Mouse (Mus musculus) stomach, embryonic 14.5 days (tissue): Measurements from ENCODE around the gene L2hgdh. TPM values are rescaled to one million over a fixed set of nuclear protein-coding genes. Genes with fewer than 3 reads are reported as not detected.

Source experiments
- ATAC-seq: fragments of 200-750 bp; cut with Nextera tagmentation; 2 replicates; pipeline ENCODE4 v1.8.0; 2017; ENCODE audit warnings: low read depth, moderate TSS enrichment; ENCODE audit not compliant: insufficient number of reproducible peaks, insufficient read depth, low FRiP score
- H3K27ac ChIP-seq: fragments of 300-500 bp; sonication (generic); 2 replicates; pipeline ENCODE4 v1.5.1; 2014; ENCODE audit warnings: mild to moderate bottlenecking, low read length, moderate library complexity, mixed read lengths
- H3K27me3 ChIP-seq: fragments of 300-500 bp; sonication (generic); 2 replicates; pipeline ENCODE4 v1.6.1; 2014; ENCODE audit warnings: low read length, control low read depth, mixed read lengths; ENCODE audit not compliant: control insufficient read depth, insufficient read depth
- H3K36me3 ChIP-seq: fragments of 300-500 bp; sonication (generic); 2 replicates; pipeline ENCODE4 v1.6.1; 2014; ENCODE audit warnings: mild to moderate bottlenecking, control low read depth, low read length, moderate library complexity, mixed read lengths; ENCODE audit not compliant: control insufficient read depth, insufficient read depth
- H3K4me1 ChIP-seq: fragments of 300-500 bp; sonication (generic); 2 replicates; pipeline ENCODE4 v1.6.1; 2014; ENCODE audit warnings: low read length, control low read depth, mixed read lengths; ENCODE audit not compliant: control insufficient read depth, insufficient read depth
- H3K4me2 ChIP-seq: fragments of 300-500 bp; sonication (generic); replicated peaks from 2 replicates; pipeline ENCODE4 v1.6.1; 2014; ENCODE audit warnings: low read depth, low read length, control low read depth
- H3K4me3 ChIP-seq: fragments of 300-500 bp; sonication (generic); 2 replicates; pipeline ENCODE4 v1.5.1; 2014; ENCODE audit warnings: low read depth, low read length, control low read depth
- H3K9ac ChIP-seq: fragments of 300-500 bp; sonication (generic); replicated peaks from 2 replicates; pipeline ENCODE4 v1.6.1; 2014; ENCODE audit warnings: low read depth, mild to moderate bottlenecking, control low read depth, low read length, moderate library complexity, mixed read lengths
- H3K9me3 ChIP-seq: fragments of 300-500 bp; sonication (generic); 2 replicates; pipeline ENCODE4 v1.6.1; 2016; ENCODE audit warnings: low read depth, low read length, control low read depth; ENCODE audit not compliant: control insufficient read depth
- WGBS: fragments of 180-500 bp; shearing (Covaris S2); extraction: QIAGEN DNeasy Blood & Tissue Kit; methylation state at CpG from one replicate; pipeline ENCODE4 v1.1.7; 2014; 5-methylcytosine and 5-hydroxymethylcytosine counted together
- polyA plus RNA-seq: library from polyadenylated mRNA; unstranded; fragments of >200 nt; fragmentation: Nextera tagmentation; extraction: Ambion mirVana; gene quantifications from 2 replicates; pipeline ENCODE4 v1.2.1, GENCODE M21; 2014

L2hgdh gene
- polyA plus RNA-seq, 1 experiment from 2014 or later, result 18.3 TPM

DNA sequence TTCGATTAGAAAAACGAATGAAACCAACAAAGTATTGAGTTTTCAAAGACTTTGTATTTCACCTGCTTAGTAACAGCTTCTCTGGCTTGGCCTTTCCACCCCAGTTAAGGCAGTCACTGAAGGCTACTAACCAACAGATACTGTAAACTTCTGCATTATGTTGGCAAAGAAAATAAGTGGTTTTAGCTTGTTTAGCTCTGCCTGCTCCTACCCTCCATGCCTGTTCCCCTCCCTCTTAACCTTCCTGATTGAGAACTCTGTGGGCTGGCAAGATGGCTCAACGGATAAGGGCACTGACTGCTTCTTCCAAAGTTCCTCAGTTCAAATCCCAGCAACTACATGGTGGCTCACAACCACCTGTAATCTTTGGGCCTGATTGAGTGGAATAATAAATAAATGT lies 9.2 kb upstream of the L2hgdh start:
- H3K27ac ChIP-seq, result no peak overlapping the region
- no peaks in the 10 kb centered on the region for H3K9me3 ChIP-seq
- 71% methylated on average over 3 of the region's 3 CpGs for WGBS
- H3K4me1 ChIP-seq, result no peaks in the 10 kb centered on the region
- H3K4me3 ChIP-seq, result no peak overlapping the region
- no peak overlapping the region for H3K9ac ChIP-seq
- H3K4me2 ChIP-seq, result no peak overlapping the region
- H3K36me3 ChIP-seq, result no peaks in the 10 kb centered on the region
- no peak for ATAC-seq
- no peaks in the 10 kb centered on the region for H3K27me3 ChIP-seq

GRCm38 (mm10) chr12:69733518-69733917 lies 8.8 kb upstream of the L2hgdh start:
- H3K36me3 ChIP-seq, result no peaks in the 10 kb centered on the region
- H3K4me3 ChIP-seq, result no peak overlapping the region
- H3K27ac ChIP-seq, result no peak overlapping the region
- no peaks in the 10 kb centered on the region for H3K9me3 ChIP-seq
- no peak overlapping the region for H3K4me2 ChIP-seq
- WGBS, result 4% methylated on average over 2 of the region's 2 CpGs
- H3K9ac ChIP-seq, result no peak overlapping the region
- no peaks in the 10 kb centered on the region for H3K4me1 ChIP-seq
- ATAC-seq, result no peak
- H3K27me3 ChIP-seq, result no peaks in the 10 kb centered on the region

DNA sequence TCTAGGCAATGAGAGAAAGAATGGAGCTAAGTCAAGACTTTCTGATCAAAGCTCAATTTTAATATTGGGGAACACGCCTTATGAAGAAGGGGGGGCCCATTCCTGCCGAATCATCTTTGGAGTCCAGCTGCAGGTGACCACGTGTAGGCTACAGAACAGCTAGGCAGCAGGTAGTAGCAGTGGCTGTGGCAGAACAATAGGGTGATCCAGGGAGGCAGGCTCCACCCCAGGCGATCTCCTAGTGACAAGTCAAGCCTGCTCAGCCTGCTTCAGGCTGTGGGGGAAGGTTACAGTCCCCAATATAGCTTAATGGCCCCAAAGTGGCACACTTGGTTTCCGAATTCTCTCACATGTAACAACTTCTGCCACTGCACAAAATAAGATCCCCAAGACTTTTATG lies 7.5 kb upstream of the L2hgdh start:
- H3K4me2 ChIP-seq, result no peak overlapping the region
- no peak overlapping the region for H3K4me3 ChIP-seq
- no peak for ATAC-seq
- H3K4me1 ChIP-seq, result no peaks in the 10 kb centered on the region
- no peaks in the 10 kb centered on the region for H3K27me3 ChIP-seq
- H3K36me3 ChIP-seq, result no peaks in the 10 kb centered on the region
- H3K9ac ChIP-seq, result no peak overlapping the region
- 49% methylated on average over 5 of the region's 5 CpGs for WGBS
- no peaks in the 10 kb centered on the region for H3K9me3 ChIP-seq
- H3K27ac ChIP-seq, result no peak overlapping the region

- H3K27me3 ChIP-seq, result no peaks in the 10 kb centered on the region
- no peaks in the 10 kb centered on the region for H3K9me3 ChIP-seq
- no peaks in the 10 kb centered on the region; the same call in 1 of the 2 replicates for H3K36me3 ChIP-seq
- 84% methylated on average over 1 of the region's 1 CpGs for WGBS
- ATAC-seq, result no peak
- no peak overlapping the region for H3K4me3 ChIP-seq
- no peak overlapping the region for H3K4me2 ChIP-seq
- no peak overlapping the region for H3K9ac ChIP-seq
- H3K4me1 ChIP-seq, result no peaks in the 10 kb centered on the region
- no peak overlapping the region for H3K27ac ChIP-seq
Observed at GRCm38 (mm10) chr12:69730306-69730705, 5.6 kb upstream of the L2hgdh start.

GRCm38 (mm10) chr12:69729246-69729645 lies 4.6 kb upstream of the L2hgdh start:
- H3K27me3 ChIP-seq, result no peaks in the 10 kb centered on the region
- no peak overlapping the region for H3K27ac ChIP-seq
- no peak overlapping the region for H3K9ac ChIP-seq
- H3K36me3 ChIP-seq, result no peaks in the 10 kb centered on the region; the same call in 1 of the 2 replicates
- no peak overlapping the region for H3K4me3 ChIP-seq
- ATAC-seq, result no peak
- H3K4me2 ChIP-seq, result no peak overlapping the region
- WGBS, result 84% methylated on average over 1 of the region's 1 CpGs
- H3K4me1 ChIP-seq, result no peaks in the 10 kb centered on the region
- no peaks in the 10 kb centered on the region for H3K9me3 ChIP-seq

DNA sequence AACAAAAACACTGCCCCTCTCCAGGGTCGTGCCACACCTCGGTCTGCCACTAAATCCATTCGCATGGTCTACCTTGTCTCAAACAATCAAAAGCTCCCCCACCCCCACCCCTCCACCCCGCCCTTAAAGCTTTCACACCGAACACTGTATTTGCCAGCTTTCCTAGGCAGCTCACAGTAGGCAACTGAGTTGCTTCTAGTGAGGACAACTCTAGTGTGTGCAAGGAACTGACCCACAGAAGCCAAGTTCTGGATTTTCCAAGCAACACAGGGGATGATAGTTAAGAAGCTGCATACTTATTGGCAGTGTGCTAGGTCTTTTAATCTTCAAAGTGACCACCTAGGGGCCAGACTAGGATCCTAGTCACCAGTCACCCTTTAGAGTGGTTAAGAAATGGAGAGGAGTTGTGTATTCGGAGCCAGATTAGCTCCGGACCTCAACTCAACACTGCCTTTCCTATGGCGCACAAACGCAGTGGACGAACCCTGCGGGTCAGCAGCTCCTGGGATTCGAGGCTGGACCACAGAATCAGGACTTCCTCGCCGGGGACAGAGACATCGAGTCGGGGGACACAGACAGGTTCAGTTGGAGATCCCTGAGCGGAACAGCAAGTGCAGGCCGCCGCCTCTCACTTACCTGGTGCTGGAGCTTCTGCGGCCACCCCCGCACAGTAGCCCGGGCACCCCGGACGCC lies 509 bp downstream of the L2hgdh start:
- no peak overlapping the region for H3K27ac ChIP-seq
- H3K9ac ChIP-seq, result peak overlapping the region; percentile 45
- H3K36me3 ChIP-seq, result no peaks in the 10 kb centered on the region; the same call in 1 of the 2 replicates
- peak overlapping the region; percentile 86 for H3K4me2 ChIP-seq
- peaks cover 8% of the 10 kb centered on the region; the same call in 1 of the 2 replicates for H3K4me1 ChIP-seq
- peaks cover 7% of the 10 kb centered on the region; the same call in 1 of the 2 replicates for H3K9me3 ChIP-seq
- H3K4me3 ChIP-seq, result peak overlapping the region; percentile 75
- 3% methylated on average over 24 of the region's 24 CpGs for WGBS
- ATAC-seq, result no peak; the same call in none of the 2 replicates
- no peaks in the 10 kb centered on the region for H3K27me3 ChIP-seq

GRCm38 (mm10) chr12:69723376-69723775 lies 1.3 kb downstream of the L2hgdh start:
- H3K36me3 ChIP-seq, result no peaks in the 10 kb centered on the region; the same call in 1 of the 2 replicates
- H3K4me2 ChIP-seq, result peak overlapping the region; percentile 86
- H3K4me1 ChIP-seq, result peaks cover 8% of the 10 kb centered on the region; the same call in 1 of the 2 replicates
- H3K27ac ChIP-seq, result no peak overlapping the region
- H3K9ac ChIP-seq, result no peak overlapping the region
- WGBS, result 54% methylated on average over 2 of the region's 2 CpGs
- no peaks in the 10 kb centered on the region for H3K27me3 ChIP-seq
- ATAC-seq, result no peak
- H3K4me3 ChIP-seq, result no peak overlapping the region
- H3K9me3 ChIP-seq, result peaks cover 7% of the 10 kb centered on the region; the same call in 1 of the 2 replicates

GRCm38 (mm10) chr12:69722857-69723256 lies 1.8 kb downstream of the L2hgdh start:
- Histone ChIP-seq H3K9me3 (peaks cover 7% of the 10 kb centered on the region; the same call in 1 of the 2 replicates), H3K4me2 (no peak overlapping the region), H3K4me1 (peaks cover 8% of the 10 kb centered on the region; the same call in 1 of the 2 replicates), H3K9ac (no peak overlapping the region), H3K27me3 (no peaks in the 10 kb centered on the region), H3K4me3 (no peak overlapping the region), H3K27ac (no peak overlapping the region), H3K36me3 (no peaks in the 10 kb centered on the region; the same call in 1 of the 2 replicates)
- WGBS, result 87% methylated on average over 3 of the region's 3 CpGs
- no peak for ATAC-seq

GRCm38 (mm10) chr12:69713628-69714027 lies 11.0 kb downstream of the L2hgdh start:
- no peaks in the 10 kb centered on the region for H3K9me3 ChIP-seq
- no peak overlapping the region for H3K9ac ChIP-seq
- H3K27ac ChIP-seq, result no peak overlapping the region
- H3K4me3 ChIP-seq, result no peak overlapping the region
- H3K27me3 ChIP-seq, result no peaks in the 10 kb centered on the region
- no peak for ATAC-seq
- no peaks in the 10 kb centered on the region; the same call in 1 of the 2 replicates for H3K36me3 ChIP-seq
- H3K4me2 ChIP-seq, result no peak overlapping the region
- no peaks in the 10 kb centered on the region for H3K4me1 ChIP-seq
